Mouse (Mus musculus) cerebellum, adult 2 months (tissue): Measurements from ENCODE around the gene Prrc2c.

Source experiments
- CTCF ChIP-seq: fragments of 200-500 bp; IDR thresholded peaks from 2 replicates; pipeline ENCODE4 v1.5.1; 2011; ENCODE audit warnings: low read depth, mild to moderate bottlenecking, control low read depth, low read length, moderate library complexity, borderline replicate concordance; ENCODE audit not compliant: insufficient read depth
- POLR2A ChIP-seq: fragments of 200-500 bp; IDR thresholded peaks from 2 replicates; pipeline ENCODE4 v1.6.1; 2011; ENCODE audit warnings: low read length, control low read depth, borderline replicate concordance; ENCODE audit not compliant: insufficient read depth

- TF ChIP-seq CTCF, result no peak
- no peak for TF ChIP-seq POLR2A
Measured at GRCm38 (mm10) chr1:162773661-162774060, 33.3 kb upstream of the Prrc2c start.
